Mouse (Mus musculus) lung, postnatal 25 days (tissue): ENCODE data around the gene Ube2t.

Experiments used
- DNase-seq: peaks from one replicate; pipeline ENCODE4 v3.0.0; 2022; ENCODE audit warnings: low spot score

Gene Ube2t

GRCm38 (mm10) chr1:134995954-134996353 lies 33.6 kb downstream of the Ube2t start:
- no peak for DNase-seq

GRCm38 (mm10) chr1:134996471-134996870 lies 34.1 kb downstream of the Ube2t start:
- no peak for DNase-seq

- DNase-seq, result no peak
These were observed 35.2 kb downstream of the Ube2t start for GRCm38 (mm10) chr1:134997568-134997967.

GRCm38 (mm10) chr1:134998231-134998630 lies 35.9 kb downstream of the Ube2t start:
- no peak for DNase-seq

GRCm38 (mm10) chr1:135000527-135000926 lies 38.2 kb downstream of the Ube2t start:
- DNase-seq, result no peak

- no peak for DNase-seq
These were observed 41.0 kb downstream of the Ube2t start for GRCm38 (mm10) chr1:135003346-135003745.

GRCm38 (mm10) chr1:135005696-135006095 lies 43.3 kb downstream of the Ube2t start:
- no peak for DNase-seq

- no peak for DNase-seq
These were observed 47.5 kb downstream of the Ube2t start for GRCm38 (mm10) chr1:135009833-135010232.

- no peak for DNase-seq
These were observed 49.5 kb downstream of the Ube2t start for GRCm38 (mm10) chr1:135011912-135012311.

- DNase-seq, result no peak
These were observed 50.1 kb downstream of the Ube2t start for GRCm38 (mm10) chr1:135012472-135012871.

- no peak for DNase-seq
These were observed 52.6 kb downstream of the Ube2t start for GRCm38 (mm10) chr1:135014921-135015445.

GRCm38 (mm10) chr1:135016907-135017655 lies 54.7 kb downstream of the Ube2t start:
- no peak for DNase-seq

- DNase-seq, result no peak
These were observed 55.3 kb downstream of the Ube2t start for GRCm38 (mm10) chr1:135017656-135018015.

GRCm38 (mm10) chr1:135019087-135019774 lies 56.9 kb downstream of the Ube2t start:
- no peak for DNase-seq

- DNase-seq, result no peak
These were observed 57.4 kb downstream of the Ube2t start for GRCm38 (mm10) chr1:135019775-135020167.

GRCm38 (mm10) chr1:135020281-135020940 lies 58.0 kb downstream of the Ube2t start:
- no peak for DNase-seq

GRCm38 (mm10) chr1:135020970-135021369 lies 58.6 kb downstream of the Ube2t start:
- DNase-seq, result no peak

- DNase-seq, result no peak
These were observed 59.6 kb downstream of the Ube2t start for GRCm38 (mm10) chr1:135021936-135022335.

GRCm38 (mm10) chr1:135023583-135023982 lies 61.2 kb downstream of the Ube2t start:
- DNase-seq, result no peak
